Mouse (Mus musculus): ENCODE results near the gene Lhfpl5. TPM values are rescaled to one million over a fixed set of nuclear protein-coding genes. Genes with fewer than 3 reads are reported as not detected.
A peak's percentile ranks its signal among the peaks of the same experiment; 100 is the strongest.
"Not testable (repeated sequence)": the region's sequence is repeated elsewhere in the genome, so short reads cannot be mapped to it uniquely, and the experiment has no call there.

The Lhfpl5 gene
- total RNA-seq (2021) (1 to 10 TPM; 1.7 to 2.3 TPM), polyA plus RNA-seq (2012; rRNA removed) (6.6 and 9.0 TPM in 2 replicates)
- long read RNA-seq, partial matches to known transcripts: 5 of 9 reads
- long read RNA-seq, other reads (novel, unspliced or antisense): 1 of 9 reads

DNA sequence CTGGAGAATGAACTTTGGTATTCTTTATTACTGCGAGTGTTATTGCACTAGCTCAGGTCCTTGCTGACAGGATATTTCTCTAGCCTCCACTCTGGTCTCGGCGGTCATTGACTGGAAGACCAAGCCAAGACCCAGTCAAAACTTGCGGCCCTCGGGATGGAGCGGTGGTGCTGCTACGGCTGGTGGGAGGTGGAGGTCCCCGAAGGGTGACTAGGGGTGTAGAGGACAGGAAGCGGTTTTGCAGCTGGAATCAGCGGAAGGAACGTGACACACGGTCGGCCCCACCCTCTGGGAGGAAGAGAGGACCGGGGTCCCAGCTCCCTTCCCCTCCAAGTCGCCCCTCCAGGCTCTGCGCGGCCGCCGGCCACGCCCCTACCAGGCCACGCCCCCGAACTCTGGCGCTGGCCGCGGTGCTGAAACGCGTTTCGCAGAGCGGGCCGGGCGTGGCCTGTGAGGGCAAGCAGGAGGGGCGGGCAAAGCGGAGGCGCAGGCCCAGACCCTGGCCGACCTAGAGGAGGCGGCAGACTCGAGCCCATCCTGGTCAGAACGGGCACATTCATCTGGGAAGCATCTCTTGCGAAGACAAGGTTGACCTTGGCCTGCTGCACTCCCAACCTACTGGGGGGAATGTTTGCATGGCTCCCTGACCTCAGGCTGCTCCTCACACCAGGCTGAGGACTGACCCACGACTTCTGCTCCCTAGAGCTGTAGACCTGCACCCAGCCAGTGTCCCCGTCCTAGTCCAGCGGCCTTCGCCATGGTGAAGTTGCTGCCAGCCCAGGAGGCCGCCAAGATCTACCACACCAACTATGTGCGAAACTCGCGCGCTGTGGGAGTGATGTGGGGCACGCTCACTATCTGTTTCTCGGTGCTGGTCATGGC, at the start of gene Lhfpl5:
Gene Lhfpl5 (plus strand): TSS at position 398 of the 882 bp plus-strand sequence.
- peak; percentile 43 for DNase-seq

DNA sequence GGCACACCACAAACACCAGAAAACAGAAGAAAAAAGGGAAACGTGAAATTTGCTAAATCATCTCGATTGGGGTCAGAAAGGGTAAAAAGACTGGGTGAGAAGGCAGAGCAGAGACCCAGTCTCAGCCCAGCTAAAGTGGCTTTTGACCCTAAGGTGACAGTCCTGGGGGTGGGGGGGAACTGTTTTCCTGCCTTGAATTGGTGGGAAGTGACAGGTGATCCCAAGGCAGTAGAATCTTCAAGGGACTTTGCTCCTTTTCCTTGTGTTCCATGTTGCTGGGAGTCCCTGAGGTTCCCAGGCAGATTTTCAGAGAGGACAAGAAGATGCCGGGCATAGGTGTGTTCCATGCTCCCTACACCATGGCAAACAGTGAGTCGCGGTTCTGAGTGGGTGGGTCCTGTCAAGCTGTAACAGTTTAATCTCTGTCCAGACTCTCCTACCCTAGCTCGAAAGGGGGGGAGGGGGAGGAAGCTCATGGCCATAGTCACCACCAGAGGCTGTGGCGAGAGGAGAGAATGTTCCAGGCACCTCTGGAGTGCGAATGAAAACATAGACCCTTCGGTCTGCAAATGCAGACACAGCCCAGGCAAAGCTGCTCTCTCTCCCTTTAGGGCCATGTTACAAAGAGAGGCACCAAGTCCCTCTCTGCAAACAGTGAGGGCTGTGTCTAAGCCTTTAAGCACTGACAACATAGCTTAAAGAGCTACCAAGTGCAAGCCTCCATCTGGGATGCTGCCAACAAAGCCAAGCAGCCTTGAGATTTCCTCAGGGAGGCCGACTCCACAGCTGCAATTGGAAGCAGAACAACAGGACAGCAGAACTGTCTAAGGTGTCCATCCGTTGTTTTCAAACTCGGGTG, 48.0 kb upstream of the Lhfpl5 start:
- DNase-seq: peak; percentile 39

DNA sequence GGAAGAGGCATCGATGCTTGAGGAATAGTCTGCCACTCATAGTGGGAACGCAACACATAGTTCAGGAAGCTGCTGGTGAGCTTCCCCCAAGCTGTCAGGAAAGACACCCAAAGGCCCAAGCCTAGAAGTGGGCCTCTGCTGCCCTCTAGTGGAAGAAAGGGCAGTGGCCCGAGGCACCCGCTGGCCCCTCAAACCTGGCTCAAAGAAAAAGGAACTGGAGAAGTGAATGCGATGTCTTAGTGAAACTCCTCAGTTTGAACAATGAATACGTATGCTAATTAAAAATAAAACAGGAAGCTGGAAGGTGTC, 47.4 kb upstream of the Lhfpl5 start:
- DNase-seq: peak; percentile 88

DNA sequence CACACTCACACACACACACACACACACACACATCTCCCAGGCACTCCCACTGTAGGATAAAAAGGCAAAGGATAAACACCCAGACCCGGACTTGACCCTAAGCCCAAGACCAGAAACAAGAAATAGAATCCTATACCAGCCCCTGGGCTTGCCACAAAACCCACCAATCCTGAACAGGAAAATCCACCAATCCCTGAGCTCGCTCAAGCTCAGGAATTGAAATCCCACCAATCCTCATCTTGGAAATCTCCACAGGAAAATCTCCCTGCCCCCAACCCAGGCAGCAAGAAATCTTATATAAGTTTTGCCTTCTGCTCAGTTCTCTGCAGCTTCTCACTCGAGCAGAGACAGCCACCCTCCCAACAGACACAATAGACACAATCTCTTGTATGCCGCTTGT, 46.3 kb upstream of the Lhfpl5 start:
- no peak for DNase-seq

DNA sequence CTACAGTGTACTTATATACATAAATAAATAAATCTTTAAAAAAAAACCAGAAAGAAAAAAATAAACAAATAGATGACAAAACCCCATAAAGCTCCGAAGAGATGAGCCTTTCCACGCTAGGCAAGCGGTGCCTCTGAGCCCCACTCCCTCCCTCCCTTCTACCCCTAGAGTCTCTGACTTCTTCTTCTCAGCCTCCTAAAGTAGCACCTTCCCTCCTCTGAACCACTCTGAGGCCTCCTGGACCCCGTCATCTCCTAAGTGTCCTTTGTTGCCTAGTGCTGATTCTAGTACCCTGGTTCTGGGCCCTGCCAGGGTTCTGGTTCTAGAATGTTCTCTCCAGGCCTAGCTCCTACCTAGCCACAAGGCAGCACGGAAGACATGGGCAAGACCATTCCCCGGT, 44.9 kb upstream of the Lhfpl5 start, which contains the start of gene Armc12:
Gene Armc12 (plus strand): TSS at position 301 of the 400 bp plus-strand sequence.
- no peak for DNase-seq

DNA sequence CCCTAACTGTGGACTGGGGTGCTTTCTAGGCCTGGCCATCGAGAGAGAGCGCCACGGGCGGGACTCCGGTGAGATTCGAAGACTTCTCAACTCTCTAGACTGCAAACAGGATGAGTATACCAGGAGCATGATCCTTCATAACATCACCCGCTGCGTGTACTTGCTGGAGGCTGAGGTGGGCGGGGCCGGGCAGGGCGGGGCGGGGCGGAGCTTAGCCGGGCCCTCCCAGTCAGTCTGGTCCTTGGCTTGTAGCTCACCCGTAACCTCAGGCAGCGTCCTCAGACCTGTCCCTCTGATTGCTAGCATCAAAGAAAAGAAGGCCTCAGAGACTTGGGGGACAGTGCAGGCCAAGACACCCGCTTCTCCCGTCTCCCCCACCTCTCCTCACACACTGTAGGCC, 43.5 kb upstream of the Lhfpl5 start:
- no peak for DNase-seq

DNA sequence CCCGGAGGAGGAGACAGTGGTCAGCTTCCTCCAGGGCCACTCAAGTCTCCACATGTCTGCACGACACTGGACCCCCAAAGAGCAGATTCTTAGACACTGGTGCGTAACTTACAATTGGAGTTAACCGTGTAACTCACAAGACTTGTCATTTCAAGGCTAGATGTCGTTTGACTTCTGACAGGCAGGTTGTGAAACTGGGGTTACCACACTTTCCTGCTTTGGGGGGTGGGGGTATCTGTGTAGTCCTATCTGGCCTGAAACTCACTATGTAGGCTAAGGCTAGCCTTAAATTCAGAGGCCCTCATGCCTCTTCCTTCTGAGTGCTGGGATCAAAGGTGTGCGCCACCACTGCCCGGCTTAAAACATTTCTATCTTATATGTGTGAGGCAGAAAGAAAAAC, 42.9 kb upstream of the Lhfpl5 start:
- no peak for DNase-seq

DNA sequence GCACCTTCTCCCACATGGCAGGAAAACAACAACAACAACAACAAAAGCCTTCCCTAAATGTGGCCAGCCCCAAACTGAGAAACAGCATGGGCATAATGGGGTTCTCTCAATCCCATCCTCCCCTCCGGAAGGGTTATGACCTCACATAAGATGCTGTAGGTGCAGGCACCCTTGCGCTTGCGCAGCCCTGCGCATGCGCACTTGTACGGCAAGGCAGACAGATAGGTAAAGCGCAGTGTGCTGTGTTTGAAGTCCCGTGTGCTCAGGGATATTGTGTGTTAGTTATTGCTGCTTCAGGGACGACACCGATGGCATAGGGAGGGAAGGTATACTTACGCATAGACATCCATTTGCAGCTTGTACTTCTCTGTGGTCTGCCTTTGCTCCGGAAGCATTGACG, 42.1 kb upstream of the Lhfpl5 start:
- DNase-seq: no peak

DNA sequence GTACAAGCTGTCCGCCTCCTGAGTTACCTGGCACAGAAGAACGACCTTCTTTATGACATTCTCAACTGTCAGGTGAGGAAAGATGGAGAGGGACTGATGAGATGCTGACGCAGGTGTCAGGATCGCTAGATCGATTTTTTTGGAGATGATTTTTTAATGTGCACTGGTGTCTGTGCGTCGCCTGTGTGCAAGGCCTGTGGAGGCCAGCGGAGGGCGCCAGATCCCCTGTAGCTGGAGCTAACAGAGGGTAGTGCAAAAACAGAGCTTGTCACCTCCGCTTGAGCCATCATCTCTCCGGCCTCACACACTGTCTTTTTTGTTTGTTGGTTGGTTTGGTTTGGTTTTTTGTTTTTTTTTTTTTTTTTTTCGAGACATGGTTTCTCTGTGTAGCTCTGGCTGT, 37.6 kb upstream of the Lhfpl5 start:
- DNase-seq: no peak

DNA sequence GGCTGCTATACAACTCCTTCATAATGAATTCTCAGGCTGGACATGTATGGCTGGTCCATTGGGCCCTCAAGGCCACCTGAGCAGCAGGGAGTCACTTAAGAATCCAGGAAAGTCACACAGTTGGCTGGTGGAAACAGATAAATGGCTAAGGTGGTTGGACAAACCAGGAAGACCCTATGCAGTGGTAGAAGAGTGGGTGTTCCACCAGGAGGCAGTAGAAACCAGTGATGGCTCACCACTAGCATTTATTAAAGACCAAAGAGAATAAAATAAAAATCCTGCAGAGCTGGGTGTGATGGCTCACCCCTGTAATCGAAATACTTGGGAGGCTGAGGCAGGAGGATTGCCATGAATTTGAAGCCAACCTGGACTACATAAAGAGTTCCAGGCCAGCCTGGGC, 28.5 kb upstream of the Lhfpl5 start:
- DNase-seq: no peak

DNA sequence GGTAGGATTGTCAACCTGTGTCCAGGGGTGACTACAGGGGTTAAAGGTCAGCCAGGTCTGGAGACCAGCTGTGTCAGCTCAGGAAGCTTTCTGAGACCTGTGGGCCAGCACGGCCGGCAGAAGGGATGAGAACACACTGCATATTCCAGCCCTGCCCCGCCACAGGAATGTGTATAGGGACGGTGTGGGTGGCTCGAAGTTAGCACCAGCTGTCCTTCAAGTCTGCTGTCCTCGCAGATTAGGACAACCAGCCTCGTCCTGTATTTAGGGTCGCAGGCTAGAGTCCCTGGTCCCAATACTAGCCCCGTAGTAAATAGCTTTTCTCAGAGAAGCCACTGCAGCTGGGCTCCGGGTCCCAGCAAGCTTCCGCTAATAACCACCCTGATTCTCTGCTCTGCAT, 26.9 kb upstream of the Lhfpl5 start:
- no peak for DNase-seq

DNA sequence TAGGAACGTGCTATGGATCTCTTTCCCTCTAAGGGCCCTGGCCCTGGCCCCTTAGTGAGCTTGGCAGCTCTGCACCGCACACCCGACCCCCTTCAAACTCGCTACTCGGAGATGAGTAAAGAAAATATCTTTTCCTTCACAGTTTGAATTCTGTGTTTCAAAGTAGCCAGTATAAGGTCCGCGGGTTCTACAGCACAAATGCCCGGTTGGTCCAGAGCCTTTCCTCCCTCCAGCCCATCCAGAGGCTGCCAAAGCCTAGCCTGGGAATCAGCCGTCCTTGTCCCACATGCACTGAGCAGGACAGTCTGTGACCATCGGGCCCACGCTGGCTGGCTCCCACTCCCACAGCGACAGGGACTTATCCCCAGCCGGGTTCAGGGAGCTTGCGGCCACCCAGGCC, 26.3 kb upstream of the Lhfpl5 start, which contains the start of gene Clpsl2:
Gene Clpsl2 (plus strand): TSS at position 301 of the 400 bp plus-strand sequence.
- DNase-seq: no peak

DNA sequence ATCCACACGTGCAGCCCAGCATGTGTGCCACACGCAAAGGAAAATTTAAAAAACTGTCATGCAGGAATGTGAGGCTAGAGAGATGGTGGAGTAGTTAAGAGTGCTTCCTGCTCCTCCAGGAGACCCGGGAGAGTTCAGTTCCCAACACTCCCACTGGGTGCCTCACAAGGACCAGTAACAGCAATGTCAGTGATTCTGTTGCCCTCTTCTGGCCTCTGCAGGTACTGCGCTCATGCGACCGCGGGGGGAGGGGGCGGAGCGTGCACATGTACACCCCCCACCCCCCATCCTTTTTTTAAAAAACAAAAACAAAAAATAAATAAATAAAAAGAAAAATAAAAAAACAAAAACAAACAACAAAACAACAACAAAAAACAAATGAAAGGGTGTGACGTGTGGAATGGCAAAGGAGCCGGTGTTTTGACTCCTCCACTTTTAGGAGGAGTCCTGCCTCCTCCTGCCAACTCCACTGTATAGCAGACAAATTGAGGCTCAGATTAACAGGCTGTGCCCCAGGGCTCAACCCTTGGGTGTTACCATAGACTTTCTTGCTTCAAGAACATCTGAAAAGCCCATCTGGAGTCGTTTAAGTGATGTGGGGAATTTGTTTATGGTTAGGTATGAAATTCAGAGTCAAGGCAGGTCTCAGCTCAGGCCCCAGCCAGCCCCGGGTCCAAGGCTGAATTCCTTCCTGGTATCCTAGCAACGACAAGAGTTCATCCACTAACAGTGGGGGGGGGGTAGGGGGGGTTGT, 22.2 kb upstream of the Lhfpl5 start:
- DNase-seq: peak; percentile 74

DNA sequence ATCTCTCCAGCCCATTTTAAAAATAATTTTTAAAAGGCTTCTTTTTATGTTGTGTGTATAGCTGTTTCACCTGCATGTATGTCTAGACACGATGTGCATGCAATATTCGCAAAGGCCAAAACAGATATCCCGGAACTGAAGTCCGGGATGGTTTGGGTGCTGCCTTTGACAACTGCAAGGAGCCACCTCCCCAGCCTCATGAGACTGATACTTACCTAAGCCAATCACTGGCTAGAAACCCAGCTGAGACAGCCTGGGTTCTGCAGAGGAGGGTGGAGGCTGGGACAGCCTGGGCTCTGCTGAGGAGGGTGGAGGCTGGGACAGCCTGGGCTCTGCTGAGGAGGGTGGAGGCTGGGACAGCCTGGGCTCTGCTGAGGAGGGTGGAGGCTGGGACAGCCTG, 21.4 kb upstream of the Lhfpl5 start:
- not testable (repeated sequence) for DNase-seq

DNA sequence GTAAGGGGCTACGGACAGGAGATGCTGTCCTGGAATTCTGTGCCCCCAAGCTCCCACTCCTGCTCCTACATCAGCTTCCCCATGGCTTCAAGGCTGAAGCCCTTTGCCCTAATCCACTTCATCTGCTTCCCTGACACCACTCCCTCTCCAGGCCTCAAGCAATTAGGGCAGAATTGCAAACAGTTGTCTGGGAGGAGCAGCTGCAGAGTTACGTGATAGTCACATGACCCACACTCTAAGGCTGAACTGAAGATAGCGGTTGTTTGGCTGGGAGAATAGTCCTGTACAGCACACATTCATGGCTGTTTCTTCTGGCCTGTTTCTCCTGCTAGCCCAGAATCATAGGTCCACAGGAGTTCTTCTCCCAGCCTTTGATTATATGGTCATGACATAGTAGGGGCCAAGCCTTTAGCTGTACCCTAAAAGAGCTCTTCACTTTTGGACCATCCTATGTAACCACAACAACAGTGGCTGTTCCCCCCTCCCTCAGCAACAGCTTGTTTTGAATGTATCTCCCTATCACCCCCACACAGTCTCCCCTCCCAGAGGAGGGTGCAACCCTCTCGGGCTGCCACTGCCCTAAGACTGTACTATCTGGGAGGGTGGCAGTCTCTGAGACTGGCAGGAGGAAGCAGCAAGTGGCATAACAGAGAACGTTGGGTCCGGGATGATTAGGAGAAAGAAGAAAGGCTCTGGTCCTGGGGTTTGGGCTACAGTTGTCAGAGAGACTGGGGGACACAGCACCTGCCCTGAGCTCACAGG, 18.6 kb upstream of the Lhfpl5 start:
- no peak for DNase-seq

DNA sequence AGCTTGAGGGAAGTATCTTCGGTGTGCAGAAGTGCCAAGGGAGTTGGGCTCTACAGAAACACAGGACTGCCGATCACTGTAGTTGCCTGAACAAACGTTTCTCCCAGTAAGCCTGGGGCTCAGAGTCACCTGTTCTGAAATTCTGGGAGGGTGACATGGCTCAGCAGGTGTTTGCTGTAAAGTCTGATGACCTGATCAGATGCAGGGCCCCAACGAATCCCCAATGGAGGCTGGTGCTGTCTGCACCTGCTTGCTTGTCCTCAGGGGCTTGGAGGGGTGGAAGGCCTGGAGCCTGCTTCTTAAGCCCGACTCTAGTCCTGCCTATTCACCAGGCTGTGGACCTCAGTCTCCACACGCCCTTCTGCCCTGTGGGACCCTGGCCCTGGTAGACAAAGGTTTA, 17.7 kb upstream of the Lhfpl5 start:
- no peak for DNase-seq

DNA sequence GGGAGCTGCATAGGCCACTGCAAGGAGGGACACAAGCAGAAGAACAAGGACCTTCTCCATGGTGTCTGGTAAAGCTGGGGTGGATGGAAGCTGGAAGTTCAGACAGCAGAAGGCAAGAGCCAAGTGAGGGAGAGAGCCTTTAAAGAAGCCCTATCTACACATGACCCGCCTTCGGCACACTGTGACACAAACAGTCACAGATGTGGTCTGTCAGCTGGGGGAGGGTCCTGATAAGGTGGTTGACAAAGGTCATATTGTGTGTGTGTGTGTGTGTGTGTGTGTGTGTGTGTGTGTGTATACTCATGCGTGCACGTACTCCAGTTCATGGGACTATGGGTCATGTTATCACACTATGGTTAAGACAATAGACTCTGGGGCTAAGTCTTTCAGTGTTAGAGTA, 14.8 kb upstream of the Lhfpl5 start, which contains the start of gene Clps:
Gene Clps (minus strand): TSS at position 169 of the 400 bp plus-strand sequence.
- no peak for DNase-seq

DNA sequence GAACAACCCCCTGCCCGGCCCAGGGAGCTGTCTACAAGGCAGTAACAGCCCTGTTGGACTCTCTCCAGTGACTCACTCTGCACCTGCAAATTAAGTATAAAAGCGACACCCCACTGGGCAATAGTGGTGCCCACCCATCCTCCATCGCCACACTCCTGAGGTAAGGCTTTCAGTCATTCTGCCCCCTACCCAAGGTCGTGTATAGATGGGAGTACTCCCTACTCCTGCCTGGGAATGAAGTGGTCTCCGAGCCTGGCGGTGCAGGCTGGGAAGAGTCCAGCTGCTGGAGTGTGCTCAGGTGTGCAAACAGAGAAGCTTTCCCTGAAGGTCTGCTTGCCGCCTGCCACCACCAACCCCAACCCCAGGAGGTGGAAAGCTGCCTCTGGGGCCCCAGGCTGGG, 13.8 kb upstream of the Lhfpl5 start:
- no peak for DNase-seq

DNA sequence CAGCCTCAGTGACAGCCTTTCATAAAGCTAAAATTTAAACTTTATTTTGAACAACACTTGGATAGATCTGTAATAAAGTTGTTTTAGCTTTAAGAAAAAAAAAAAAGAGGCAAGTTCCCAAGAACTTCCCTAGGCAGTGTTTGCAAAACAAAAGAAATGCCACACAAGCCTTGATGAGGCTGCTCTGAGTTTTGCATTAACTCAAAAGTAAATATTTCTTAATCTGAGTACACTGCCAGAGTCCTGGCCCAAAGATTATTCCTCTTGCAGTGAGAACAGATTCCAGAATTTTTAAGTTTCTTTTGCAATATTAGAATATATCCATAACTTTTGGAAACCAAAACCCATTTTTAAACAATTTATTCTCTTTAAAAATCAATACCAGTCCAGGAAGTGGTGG, 10.3 kb upstream of the Lhfpl5 start:
- no peak for DNase-seq

DNA sequence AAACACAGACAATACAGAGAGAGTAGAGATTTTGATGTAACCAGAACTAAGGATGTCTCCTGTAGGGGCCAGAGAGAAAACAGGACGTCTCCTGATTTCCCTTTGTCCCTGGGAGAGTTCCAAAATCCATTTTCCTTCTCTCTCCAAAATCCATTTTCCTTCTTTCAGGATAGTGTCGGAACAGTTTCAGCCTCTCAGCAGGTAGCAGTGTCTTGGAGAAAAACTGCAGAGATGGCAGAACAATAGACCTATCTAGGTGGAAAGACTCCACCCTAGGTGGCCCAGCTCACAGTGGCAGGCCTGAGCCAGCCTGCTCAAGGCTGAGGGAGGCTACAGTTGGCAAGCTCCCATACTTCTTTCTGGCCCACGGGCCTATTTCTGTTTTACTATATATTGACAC, 7.9 kb upstream of the Lhfpl5 start:
- no peak for DNase-seq

DNA sequence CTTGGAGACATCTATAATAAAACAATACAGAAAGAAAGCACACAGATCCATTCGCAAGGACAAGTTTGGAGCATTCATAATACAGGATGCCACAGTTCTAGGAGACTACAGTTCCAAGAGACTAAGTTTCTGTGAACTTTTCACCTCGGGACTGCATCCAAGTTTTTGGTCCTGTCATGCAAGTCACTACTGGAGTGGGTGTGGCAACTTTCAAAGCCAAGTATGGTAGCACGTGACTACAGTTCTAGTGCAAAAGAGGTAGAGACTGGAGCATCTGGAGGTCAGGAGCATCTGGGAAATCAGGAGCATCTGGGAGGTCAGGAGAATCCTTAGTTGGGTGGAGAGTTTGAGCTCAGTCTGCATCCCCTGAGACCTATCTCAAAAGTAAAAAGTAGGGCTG, 3.6 kb upstream of the Lhfpl5 start:
- no peak for DNase-seq

All from adrenal gland, adult 2 months (tissue).